Mouse (Mus musculus): ENCODE measurements around the gene Smg6. TPM values are rescaled to one million over a fixed set of nuclear protein-coding genes. Genes with fewer than 3 reads are reported as not detected.

Smg6 gene
- polyA plus RNA-seq, 1 experiment from 2014 or later = 11.2 TPM

GRCm38 (mm10) chr11:75053722-75054121 lies 128.1 kb downstream of the Smg6 start:
- Histone ChIP-seq H3K4me1 (ENCODE audit: control insufficient read depth, insufficient read depth, low read length) (peaks cover 33% of the 10 kb centered on the region), H3K4me2 (ENCODE audit: low read depth, low read length) (peak overlapping the region; percentile 23), H3K27ac (ENCODE audit: low read length) (peak overlapping the region; percentile 92), H3K36me3 (ENCODE audit: control insufficient read depth, insufficient read depth) (peaks cover 2% of the 10 kb centered on the region; the same call in 1 of the 2 replicates), H3K4me3 (ENCODE audit: low read length) (no peak overlapping the region), H3K9me3 (replicated peaks; ENCODE audit: control insufficient read depth, low read length) (no peaks in the 10 kb centered on the region), H3K27me3 (ENCODE audit: control insufficient read depth, insufficient read depth, low read length) (no peaks in the 10 kb centered on the region), H3K9ac (ENCODE audit: low read length) (peak overlapping the region; percentile 49; the same call in 1 of the 2 replicates)
- 32% methylated on average over 7 of the region's 7 CpGs for WGBS
- ATAC-seq (replicated peaks; ENCODE audit: extremely low read depth, insufficient read depth, low FRiP score) = no peak

- Histone ChIP-seq H3K4me3 (ENCODE audit: low read length) (no peak overlapping the region), H3K36me3 (ENCODE audit: control insufficient read depth, insufficient read depth) (peaks cover 2% of the 10 kb centered on the region; the same call in 1 of the 2 replicates), H3K27me3 (ENCODE audit: control insufficient read depth, insufficient read depth, low read length) (no peaks in the 10 kb centered on the region), H3K9ac (ENCODE audit: low read length) (no peak overlapping the region), H3K4me1 (ENCODE audit: control insufficient read depth, insufficient read depth, low read length) (peaks cover 33% of the 10 kb centered on the region), H3K4me2 (ENCODE audit: low read depth, low read length) (0 out of 2 replicates have a peak overlapping the region, but pooled peaks have one; percentile 23), H3K9me3 (replicated peaks; ENCODE audit: control insufficient read depth, low read length) (no peaks in the 10 kb centered on the region), H3K27ac (ENCODE audit: low read length) (peak overlapping the region; percentile 92)
- WGBS = 40% methylated on average over 5 of the region's 5 CpGs
- peak; percentile 86 for ATAC-seq (replicated peaks; ENCODE audit: extremely low read depth, insufficient read depth, low FRiP score)
Measured at GRCm38 (mm10) chr11:75054184-75054877, 128.7 kb downstream of the Smg6 start.

GRCm38 (mm10) chr11:75054878-75055214 lies 129.2 kb downstream of the Smg6 start:
- H3K4me3 ChIP-seq (ENCODE audit: low read length) = no peak overlapping the region
- no peak overlapping the region for H3K4me2 ChIP-seq (ENCODE audit: low read depth, low read length)
- 69% methylated on average over 3 of the region's 3 CpGs for WGBS
- no peaks in the 10 kb centered on the region for H3K9me3 ChIP-seq (replicated peaks; ENCODE audit: control insufficient read depth, low read length)
- peaks cover 2% of the 10 kb centered on the region; the same call in 1 of the 2 replicates for H3K36me3 ChIP-seq (ENCODE audit: control insufficient read depth, insufficient read depth)
- no peak for ATAC-seq (replicated peaks; ENCODE audit: extremely low read depth, insufficient read depth, low FRiP score)
- H3K4me1 ChIP-seq (ENCODE audit: control insufficient read depth, insufficient read depth, low read length) = peaks cover 33% of the 10 kb centered on the region
- H3K27me3 ChIP-seq (ENCODE audit: control insufficient read depth, insufficient read depth, low read length) = no peaks in the 10 kb centered on the region
- H3K27ac ChIP-seq (ENCODE audit: low read length) = peak overlapping the region; percentile 92
- no peak overlapping the region for H3K9ac ChIP-seq (ENCODE audit: low read length)

GRCm38 (mm10) chr11:75062650-75063049 lies 137.0 kb downstream of the Smg6 start:
- Histone ChIP-seq H3K27me3 (ENCODE audit: control insufficient read depth, insufficient read depth, low read length) (no peaks in the 10 kb centered on the region), H3K4me2 (ENCODE audit: low read depth, low read length) (no peak overlapping the region), H3K4me3 (ENCODE audit: low read length) (no peak overlapping the region), H3K4me1 (ENCODE audit: control insufficient read depth, insufficient read depth, low read length) (no peaks in the 10 kb centered on the region), H3K27ac (ENCODE audit: low read length) (no peak overlapping the region), H3K9me3 (replicated peaks; ENCODE audit: control insufficient read depth, low read length) (no peaks in the 10 kb centered on the region), H3K36me3 (ENCODE audit: control insufficient read depth, insufficient read depth) (no peaks in the 10 kb centered on the region; the same call in 1 of the 2 replicates), H3K9ac (ENCODE audit: low read length) (no peak overlapping the region)
- 90% methylated on average over 6 of the region's 6 CpGs for WGBS
- ATAC-seq (replicated peaks; ENCODE audit: extremely low read depth, insufficient read depth, low FRiP score) = no peak

- no peak overlapping the region for H3K9ac ChIP-seq (ENCODE audit: low read length)
- ATAC-seq (replicated peaks; ENCODE audit: extremely low read depth, insufficient read depth, low FRiP score) = no peak
- WGBS = 92% methylated on average over 1 of the region's 1 CpGs
Measured at GRCm38 (mm10) chr11:75064266-75064665, 138.6 kb downstream of the Smg6 start.

GRCm38 (mm10) chr11:75071352-75071751 lies 145.7 kb downstream of the Smg6 start:
- Histone ChIP-seq H3K4me2 (ENCODE audit: low read depth, low read length) (no peak overlapping the region), H3K9me3 (replicated peaks; ENCODE audit: control insufficient read depth, low read length) (no peaks in the 10 kb centered on the region), H3K4me1 (ENCODE audit: control insufficient read depth, insufficient read depth, low read length) (peaks cover 2% of the 10 kb centered on the region; the same call in 1 of the 2 replicates), H3K27ac (ENCODE audit: low read length) (no peak overlapping the region), H3K4me3 (ENCODE audit: low read length) (no peak overlapping the region), H3K27me3 (ENCODE audit: control insufficient read depth, insufficient read depth, low read length) (no peaks in the 10 kb centered on the region), H3K9ac (ENCODE audit: low read length) (no peak overlapping the region), H3K36me3 (ENCODE audit: control insufficient read depth, insufficient read depth) (no peaks in the 10 kb centered on the region)
- WGBS = 67% methylated on average over 3 of the region's 3 CpGs
- no peak for ATAC-seq (replicated peaks; ENCODE audit: extremely low read depth, insufficient read depth, low FRiP score)

More at GRCm38 (mm10) chr11:75064266-75064665, 138.6 kb downstream of the Smg6 start:
- Histone ChIP-seq H3K4me2 (ENCODE audit: low read depth, low read length) (no peak overlapping the region), H3K4me1 (ENCODE audit: control insufficient read depth, insufficient read depth, low read length) (no peaks in the 10 kb centered on the region), H3K27me3 (ENCODE audit: control insufficient read depth, insufficient read depth, low read length) (no peaks in the 10 kb centered on the region), H3K27ac (ENCODE audit: low read length) (no peak overlapping the region), H3K4me3 (ENCODE audit: low read length) (no peak overlapping the region), H3K9me3 (replicated peaks; ENCODE audit: control insufficient read depth, low read length) (no peaks in the 10 kb centered on the region), H3K36me3 (ENCODE audit: control insufficient read depth, insufficient read depth) (no peaks in the 10 kb centered on the region)

GRCm38 (mm10) chr11:75072932-75073625 lies 147.5 kb downstream of the Smg6 start:
- Histone ChIP-seq H3K9ac (ENCODE audit: low read length) (no peak overlapping the region), H3K9me3 (replicated peaks; ENCODE audit: control insufficient read depth, low read length) (no peaks in the 10 kb centered on the region), H3K36me3 (ENCODE audit: control insufficient read depth, insufficient read depth) (no peaks in the 10 kb centered on the region), H3K4me1 (ENCODE audit: control insufficient read depth, insufficient read depth, low read length) (peaks cover 2% of the 10 kb centered on the region; the same call in 1 of the 2 replicates), H3K4me2 (ENCODE audit: low read depth, low read length) (no peak overlapping the region), H3K27me3 (ENCODE audit: control insufficient read depth, insufficient read depth, low read length) (no peaks in the 10 kb centered on the region), H3K27ac (ENCODE audit: low read length) (peak overlapping the region; percentile 53), H3K4me3 (ENCODE audit: low read length) (no peak overlapping the region)
- no peak for ATAC-seq (replicated peaks; ENCODE audit: extremely low read depth, insufficient read depth, low FRiP score)
- 61% methylated on average over 2 of the region's 2 CpGs for WGBS

GRCm38 (mm10) chr11:75073696-75074095 lies 148.1 kb downstream of the Smg6 start:
- Histone ChIP-seq H3K27me3 (ENCODE audit: control insufficient read depth, insufficient read depth, low read length) (no peaks in the 10 kb centered on the region), H3K4me3 (ENCODE audit: low read length) (no peak overlapping the region), H3K36me3 (ENCODE audit: control insufficient read depth, insufficient read depth) (no peaks in the 10 kb centered on the region), H3K9ac (ENCODE audit: low read length) (no peak overlapping the region), H3K4me1 (ENCODE audit: control insufficient read depth, insufficient read depth, low read length) (peaks cover 2% of the 10 kb centered on the region; the same call in 1 of the 2 replicates), H3K4me2 (ENCODE audit: low read depth, low read length) (no peak overlapping the region), H3K27ac (ENCODE audit: low read length) (peak overlapping the region; percentile 50; the same call in 1 of the 2 replicates), H3K9me3 (replicated peaks; ENCODE audit: control insufficient read depth, low read length) (no peaks in the 10 kb centered on the region)
- no peak for ATAC-seq (replicated peaks; ENCODE audit: extremely low read depth, insufficient read depth, low FRiP score)
- whole genome bisulfite sequencing = 78% methylated on average over 2 of the region's 2 CpGs

GRCm38 (mm10) chr11:75074543-75074942 lies 148.9 kb downstream of the Smg6 start:
- H3K27ac ChIP-seq (ENCODE audit: low read length) = 0 out of 2 replicates have a peak overlapping the region, but pooled peaks have one; percentile 18
- no peaks in the 10 kb centered on the region for H3K9me3 ChIP-seq (replicated peaks; ENCODE audit: control insufficient read depth, low read length)
- ATAC-seq (replicated peaks; ENCODE audit: extremely low read depth, insufficient read depth, low FRiP score) = no peak
- no peak overlapping the region for H3K4me2 ChIP-seq (ENCODE audit: low read depth, low read length)
- H3K4me1 ChIP-seq (ENCODE audit: control insufficient read depth, insufficient read depth, low read length) = peaks cover 2% of the 10 kb centered on the region; the same call in 1 of the 2 replicates
- H3K9ac ChIP-seq (ENCODE audit: low read length) = no peak overlapping the region
- H3K27me3 ChIP-seq (ENCODE audit: control insufficient read depth, insufficient read depth, low read length) = no peaks in the 10 kb centered on the region
- 64% methylated on average over 2 of the region's 2 CpGs for WGBS
- peaks cover 5% of the 10 kb centered on the region for H3K36me3 ChIP-seq (ENCODE audit: control insufficient read depth, insufficient read depth)
- H3K4me3 ChIP-seq (ENCODE audit: low read length) = no peak overlapping the region
